ENCODE assay signal across 13 mouse cellular contexts in the genomic region with DNA sequence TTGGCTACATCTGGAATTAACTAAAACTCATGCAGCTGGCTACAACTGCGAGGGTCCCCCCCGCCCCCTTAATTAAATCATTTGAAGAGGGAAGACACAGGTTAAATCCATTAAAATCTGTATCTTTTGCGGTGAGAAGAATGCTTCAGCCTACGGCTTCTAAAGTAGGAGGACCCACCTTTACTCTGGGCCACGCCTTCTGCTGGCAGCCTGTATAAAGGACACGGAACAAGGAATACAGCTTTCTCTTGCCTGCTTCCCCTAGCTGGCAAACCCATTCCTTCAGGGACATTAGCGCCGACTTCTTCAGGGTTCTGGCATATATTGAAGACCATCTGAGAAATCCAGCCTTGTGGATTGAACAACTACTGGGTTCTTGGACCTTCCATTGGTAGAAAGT.
DNase-seq lines count a peak whose midpoint lies in the region; ATAC-seq and TF ChIP-seq lines count a peak whose summit lies in the region.
"Had no signal": no experiment of that assay in that cellular context is flagged by ENCODE, and none has a peak within 500 bp of the region (broad histone marks: within the 10 kb centered on the region; RNA-seq: fewer than 3 reads in every experiment).

No protein-coding gene starts in this region.

- no peaks in the 10 kb centered on the region for H3K4me1 ChIP-seq in heart, embryonic 11.5 days (ENCODE audit: control insufficient read depth, insufficient read depth, low read length)
- H3K4me1 ChIP-seq in lung, embryonic 16.5 days (replicated peaks; ENCODE audit: control insufficient read depth, insufficient read depth, low read length) = no peaks in the 10 kb centered on the region
- peaks cover 10% of the 10 kb centered on the region for H3K4me1 ChIP-seq in limb, embryonic 10.5 days
- no peaks in the 10 kb centered on the region for H3K4me1 ChIP-seq in stomach, postnatal 0 days (replicated peaks; ENCODE audit: control insufficient read depth, insufficient read depth)
- H3K4me1 ChIP-seq: megakaryocyte, embryonic 14.5 days had no signal

- H3K9ac ChIP-seq in heart, embryonic 11.5 days (ENCODE audit: low read depth, low read length) = no peak overlapping the region
- no peak overlapping the region for H3K9ac ChIP-seq in lung, embryonic 16.5 days (ENCODE audit: low read length)
- H3K9ac ChIP-seq in stomach, postnatal 0 days (ENCODE audit: low read length) = no peak overlapping the region

- no peaks in the 10 kb centered on the region for H3K9me3 ChIP-seq in heart, embryonic 11.5 days (replicated peaks; ENCODE audit: control insufficient read depth, low read length)
- H3K9me3 ChIP-seq in lung, embryonic 16.5 days (ENCODE audit: control insufficient read depth, low read length) = no peaks in the 10 kb centered on the region
- H3K9me3 ChIP-seq in limb, embryonic 10.5 days (replicated peaks) = no peaks in the 10 kb centered on the region
- no peaks in the 10 kb centered on the region for H3K9me3 ChIP-seq in stomach, postnatal 0 days (ENCODE audit: control insufficient read depth, low read length)
- H3K9me3 ChIP-seq: megakaryocyte, embryonic 14.5 days had no signal

- H3K27me3 ChIP-seq in heart, embryonic 11.5 days (ENCODE audit: control insufficient read depth, insufficient read depth, low read length) = no peaks in the 10 kb centered on the region
- no peaks in the 10 kb centered on the region for H3K27me3 ChIP-seq in lung, embryonic 16.5 days (ENCODE audit: control insufficient read depth, insufficient read depth, low read depth, low read length)
- no peaks in the 10 kb centered on the region for H3K27me3 ChIP-seq in limb, embryonic 10.5 days (ENCODE audit: low read depth, poor library complexity, severe bottlenecking)
- H3K27me3 ChIP-seq in stomach, postnatal 0 days (ENCODE audit: control insufficient read depth, insufficient read depth, low read length) = no peaks in the 10 kb centered on the region
- H3K27me3 ChIP-seq: megakaryocyte, embryonic 14.5 days had no signal

- 46% methylated on average over 8 of the region's 8 CpGs for WGBS in heart, embryonic 11.5 days (ENCODE audit: insufficient replicate concordance)
- 64% methylated on average over 8 of the region's 8 CpGs for WGBS in lung, embryonic 16.5 days
- WGBS in limb, embryonic 10.5 days = 34% methylated on average over 8 of the region's 8 CpGs
- 61% methylated on average over 8 of the region's 8 CpGs for whole genome bisulfite sequencing in stomach, postnatal 0 days

- TF ChIP-seq EP300 in stomach, postnatal 0 days (optimal IDR thresholded peaks at IDR 0.05) = no peak

- no peak overlapping the region for H3K27ac ChIP-seq in heart, embryonic 11.5 days (ENCODE audit: low read depth, low read length)
- H3K27ac ChIP-seq in lung, embryonic 16.5 days (ENCODE audit: low read length) = no peak overlapping the region
- no peak overlapping the region for H3K27ac ChIP-seq in limb, embryonic 10.5 days
- H3K27ac ChIP-seq in stomach, postnatal 0 days (replicated peaks) = no peak overlapping the region

- ATAC-seq in heart, embryonic 11.5 days (replicated peaks; ENCODE audit: insufficient number of reproducible peaks, low FRiP score, low TSS enrichment) = no peak
- no peak for ATAC-seq in lung, embryonic 16.5 days (ENCODE audit: low read depth)
- ATAC-seq in stomach, postnatal 0 days (ENCODE audit: low FRiP score, low TSS enrichment) = no peak
- ATAC-seq in erythroid progenitor cell, adult 5-6 weeks (replicated peaks; ENCODE audit: low FRiP score, poor library complexity, severe bottlenecking) = no peak

- no peak overlapping the region for H3K4me3 ChIP-seq in heart, embryonic 11.5 days (ENCODE audit: low read depth, low read length)
- no peak overlapping the region for H3K4me3 ChIP-seq in lung, embryonic 16.5 days (ENCODE audit: low read length)
- H3K4me3 ChIP-seq in limb, embryonic 10.5 days = peak overlapping the region; percentile 37
- H3K4me3 ChIP-seq in stomach, postnatal 0 days (ENCODE audit: low read depth, low read length) = no peak overlapping the region
- H3K4me3 ChIP-seq: megakaryocyte, embryonic 14.5 days; myocyte had no signal

- no peak for DNase-seq in heart, adult 11 months
- DNase-seq in lung, postnatal 4 days = no peak
- DNase-seq in limb, embryonic 10.5 days (ENCODE audit: low spot score) = no peak
- peak; percentile 21 for DNase-seq in stomach, postnatal 0 days (ENCODE audit: low spot score)
- DNase-seq in urinary bladder, postnatal 25 days (ENCODE audit: low spot score) = no peak
- DNase-seq: cerebellum, postnatal 25 days; kidney, adult 2 months; thymus, adult 2 months had no signal

- H3K36me3 ChIP-seq in heart, embryonic 11.5 days (ENCODE audit: control insufficient read depth, insufficient read depth, low read length) = no peaks in the 10 kb centered on the region
- H3K36me3 ChIP-seq in lung, embryonic 16.5 days (ENCODE audit: control insufficient read depth, insufficient read depth, low read length) = no peaks in the 10 kb centered on the region
- no peaks in the 10 kb centered on the region for H3K36me3 ChIP-seq in limb, embryonic 10.5 days
- no peaks in the 10 kb centered on the region for H3K36me3 ChIP-seq in stomach, postnatal 0 days (ENCODE audit: control insufficient read depth, insufficient read depth, low read length)

- peak overlapping the region; percentile 27; the same call in 1 of the 2 replicates for H3K4me2 ChIP-seq in heart, embryonic 11.5 days
- 0 out of 2 replicates have a peak overlapping the region, but pooled peaks have one; percentile 7 for H3K4me2 ChIP-seq in lung, embryonic 16.5 days (ENCODE audit: low read depth, low read length)
- 0 out of 2 replicates have a peak overlapping the region, but pooled peaks have one; percentile 8 for H3K4me2 ChIP-seq in stomach, postnatal 0 days (replicated peaks; ENCODE audit: low read depth)

- TF ChIP-seq CTCF in stomach, postnatal 0 days (IDR thresholded peaks at IDR 0.05; ENCODE audit: low read depth) = no peak
